Mouse (Mus musculus): ENCODE measurements around the gene Ccdc142.

GRCm38 (mm10) chr6:83135571-83136161 lies 34.3 kb downstream of the Ccdc142 start:
- TF ChIP-seq GATA1 (IDR thresholded peaks at IDR 0.05; ENCODE audit: borderline replicate concordance, low read length) (no peak), FLI1 (IDR thresholded peaks at IDR 0.05; ENCODE audit: low read length) (no peak)

Data from megakaryocyte, embryonic 14.5 days (primary cell).